Mouse (Mus musculus): ENCODE measurements around the gene Glrx5.

The Glrx5 gene

GRCm38 (mm10) chr12:105004956-105005714, 27.4 kb upstream of the Glrx5 start:
- DNase-seq: no peak

GRCm38 (mm10) chr12:105005715-105005972, 26.8 kb upstream of the Glrx5 start:
- no peak for DNase-seq

GRCm38 (mm10) chr12:105008150-105008549, 24.3 kb upstream of the Glrx5 start:
- DNase-seq: no peak

GRCm38 (mm10) chr12:105008752-105009178, 23.7 kb upstream of the Glrx5 start:
- no peak for DNase-seq

- no peak for DNase-seq
Observed at GRCm38 (mm10) chr12:105009370-105010212, 22.9 kb upstream of the Glrx5 start, which contains the start of gene Syne3. Gene Syne3 (minus strand): TSS chr12:105009809.

- no peak for DNase-seq
Observed at GRCm38 (mm10) chr12:105010213-105010790, 22.2 kb upstream of the Glrx5 start.

- no peak for DNase-seq
Observed at GRCm38 (mm10) chr12:105011589-105011988, 20.9 kb upstream of the Glrx5 start.

- no peak for DNase-seq
Observed at GRCm38 (mm10) chr12:105012314-105012713, 20.2 kb upstream of the Glrx5 start.

GRCm38 (mm10) chr12:105013065-105013464, 19.4 kb upstream of the Glrx5 start:
- DNase-seq: no peak

- DNase-seq: no peak
Observed at GRCm38 (mm10) chr12:105016199-105016598, 16.3 kb upstream of the Glrx5 start.

- peak; percentile 12 for DNase-seq
Observed at GRCm38 (mm10) chr12:105016639-105017038, 15.8 kb upstream of the Glrx5 start.

GRCm38 (mm10) chr12:105019359-105020219, 12.9 kb upstream of the Glrx5 start:
- no peak for DNase-seq

- no peak for DNase-seq
Observed at GRCm38 (mm10) chr12:105021441-105022069, 10.9 kb upstream of the Glrx5 start.

- DNase-seq: no peak
Observed at GRCm38 (mm10) chr12:105022141-105022540, 10.3 kb upstream of the Glrx5 start.

GRCm38 (mm10) chr12:105022776-105023175, 9.7 kb upstream of the Glrx5 start:
- no peak for DNase-seq

- DNase-seq: peak; percentile 59
Observed at GRCm38 (mm10) chr12:105025271-105025946, 7.1 kb upstream of the Glrx5 start.

- DNase-seq: no peak
Observed at GRCm38 (mm10) chr12:105025947-105026586, 6.4 kb upstream of the Glrx5 start.

- peak; percentile 22 for DNase-seq
Observed at GRCm38 (mm10) chr12:105027323-105027991, 5.0 kb upstream of the Glrx5 start.

GRCm38 (mm10) chr12:105029890-105030289, 2.6 kb upstream of the Glrx5 start:
- peak; percentile 11 for DNase-seq
